Mouse (Mus musculus): ENCODE results near the gene Plxnb3. TPM values are rescaled to one million over a fixed set of nuclear protein-coding genes. Genes with fewer than 3 reads are reported as not detected.

The Plxnb3 gene
- polyA plus RNA-seq, 1 experiment from 2014 or later: 0.21 TPM

GRCm38 (mm10) chrX:73786364-73787224 is 29.7 kb downstream of the Plxnb3 start, which contains the start of the genes Idh3g and Ssr4:
Gene Idh3g, minus strand, starts transcription at chrX:73786897.
Gene Ssr4, plus strand, starts transcription at chrX:73787028.
- H3K27ac ChIP-seq: peak within 1 kb of the TSS; percentile 90
- no peaks in the 10 kb centered on the region for H3K9me3 ChIP-seq
- peaks cover 25% of the 10 kb centered on the region; the same call in 1 of the 2 replicates for H3K36me3 ChIP-seq
- H3K4me2 ChIP-seq: peak within 1 kb of the TSS; percentile 60
- peak; percentile 96 for ATAC-seq (ENCODE audit: insufficient number of reproducible peaks, insufficient read depth, low FRiP score, low TSS enrichment, low read depth)
- peak within 1 kb of the TSS; percentile 68 for H3K9ac ChIP-seq (replicated peaks)
- peaks cover 26% of the 10 kb centered on the region for H3K27me3 ChIP-seq
- WGBS: 20% methylated on average over 52 of the region's 52 CpGs
- peak within 1 kb of the TSS; percentile 58 for H3K4me3 ChIP-seq (replicated peaks)
- peaks cover 7% of the 10 kb centered on the region for H3K4me1 ChIP-seq (replicated peaks)

GRCm38 (mm10) chrX:73787225-73787558 is 30.3 kb downstream of the Plxnb3 start:
- 23% methylated on average over 21 of the region's 22 CpGs for WGBS
- peak overlapping the region; percentile 58 for H3K4me3 ChIP-seq (replicated peaks)
- H3K9ac ChIP-seq (replicated peaks): peak overlapping the region; percentile 68
- H3K27ac ChIP-seq: peak overlapping the region; percentile 67; the same call in 1 of the 2 replicates
- peak; percentile 4; the same call in 1 of the 2 replicates for ATAC-seq (ENCODE audit: insufficient number of reproducible peaks, insufficient read depth, low FRiP score, low TSS enrichment, low read depth)
- peaks cover 7% of the 10 kb centered on the region for H3K4me1 ChIP-seq (replicated peaks)
- peak overlapping the region; percentile 60 for H3K4me2 ChIP-seq
- peaks cover 26% of the 10 kb centered on the region for H3K27me3 ChIP-seq
- no peaks in the 10 kb centered on the region for H3K9me3 ChIP-seq
- peaks cover 19% of the 10 kb centered on the region; the same call in 1 of the 2 replicates for H3K36me3 ChIP-seq

GRCm38 (mm10) chrX:73788501-73788900 is 31.6 kb downstream of the Plxnb3 start:
- ATAC-seq (ENCODE audit: insufficient number of reproducible peaks, insufficient read depth, low FRiP score, low TSS enrichment, low read depth): no peak
- Histone ChIP-seq H3K36me3 (peaks cover 19% of the 10 kb centered on the region; the same call in 1 of the 2 replicates), H3K27ac (no peak overlapping the region), H3K4me3 (replicated peaks) (no peak overlapping the region), H3K4me1 (replicated peaks) (peaks cover 7% of the 10 kb centered on the region), H3K27me3 (peaks cover 30% of the 10 kb centered on the region), H3K4me2 (peak overlapping the region; percentile 60), H3K9me3 (no peaks in the 10 kb centered on the region), H3K9ac (replicated peaks) (no peak overlapping the region)
- WGBS: 85% methylated on average over 1 of the region's 1 CpGs

GRCm38 (mm10) chrX:73793039-73793438 is 36.1 kb downstream of the Plxnb3 start:
- Histone ChIP-seq H3K4me2 (no peak overlapping the region), H3K27ac (no peak overlapping the region), H3K4me3 (replicated peaks) (no peak overlapping the region), H3K36me3 (peaks cover 30% of the 10 kb centered on the region), H3K4me1 (replicated peaks) (no peaks in the 10 kb centered on the region; the same call in 1 of the 2 replicates), H3K27me3 (peaks cover 20% of the 10 kb centered on the region; the same call in 1 of the 2 replicates), H3K9ac (replicated peaks) (no peak overlapping the region), H3K9me3 (no peaks in the 10 kb centered on the region)
- ATAC-seq (ENCODE audit: insufficient number of reproducible peaks, insufficient read depth, low FRiP score, low TSS enrichment, low read depth): no peak

DNA sequence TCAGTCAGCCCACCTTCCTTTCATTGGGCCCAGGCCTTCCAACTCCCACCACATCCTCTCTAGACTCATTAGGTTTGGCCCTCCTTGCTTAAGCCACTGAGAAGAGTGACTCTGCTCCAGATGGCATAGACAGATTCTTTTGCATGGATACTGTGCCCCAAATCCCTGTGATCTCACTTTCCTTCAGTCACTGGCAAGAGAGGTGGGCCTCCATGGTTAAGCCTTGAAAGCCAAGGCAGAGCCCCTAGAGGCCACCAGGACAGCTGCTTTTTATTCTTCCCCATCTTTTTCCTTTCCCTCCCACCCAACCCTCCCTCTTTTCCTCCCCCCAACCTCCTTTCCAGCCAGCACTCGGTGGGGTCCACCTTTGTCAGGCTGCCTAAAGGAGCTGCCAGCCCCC is 36.6 kb downstream of the Plxnb3 start:
- no peak overlapping the region for H3K4me3 ChIP-seq (replicated peaks)
- 38% methylated on average over 1 of the region's 1 CpGs for WGBS
- no peaks in the 10 kb centered on the region for H3K4me1 ChIP-seq (replicated peaks)
- no peak overlapping the region for H3K4me2 ChIP-seq
- peaks cover 30% of the 10 kb centered on the region for H3K36me3 ChIP-seq
- peaks cover 19% of the 10 kb centered on the region; the same call in 1 of the 2 replicates for H3K27me3 ChIP-seq
- H3K9me3 ChIP-seq: no peaks in the 10 kb centered on the region
- H3K27ac ChIP-seq: no peak overlapping the region
- ATAC-seq (ENCODE audit: insufficient number of reproducible peaks, insufficient read depth, low FRiP score, low TSS enrichment, low read depth): no peak
- H3K9ac ChIP-seq (replicated peaks): no peak overlapping the region

DNA sequence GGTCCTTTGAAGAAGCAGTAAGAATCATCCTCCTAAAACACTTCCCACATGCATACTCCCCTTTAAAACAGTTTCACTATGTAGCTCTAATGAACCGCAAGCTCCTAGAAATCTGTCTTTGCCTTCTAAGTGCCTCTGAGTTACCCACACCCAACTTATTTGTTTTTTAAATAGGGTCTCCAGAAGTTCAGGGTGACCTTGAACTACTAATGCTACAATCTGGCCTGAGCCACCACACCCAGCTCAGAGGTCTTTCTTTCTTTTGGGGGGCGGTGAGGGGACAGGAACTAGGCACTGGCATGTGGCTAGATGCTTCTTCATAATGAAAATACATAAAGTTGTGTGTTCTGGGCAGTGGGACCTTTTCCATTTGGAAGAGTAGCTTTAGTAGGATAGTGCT is 40.6 kb downstream of the Plxnb3 start:
- no peak for ATAC-seq (ENCODE audit: insufficient number of reproducible peaks, insufficient read depth, low FRiP score, low TSS enrichment, low read depth)
- Histone ChIP-seq H3K4me3 (replicated peaks) (no peak overlapping the region), H3K4me1 (replicated peaks) (no peaks in the 10 kb centered on the region), H3K9ac (replicated peaks) (no peak overlapping the region), H3K36me3 (peaks cover 11% of the 10 kb centered on the region), H3K9me3 (no peaks in the 10 kb centered on the region), H3K4me2 (no peak overlapping the region), H3K27me3 (peaks cover 21% of the 10 kb centered on the region; the same call in 1 of the 2 replicates), H3K27ac (no peak overlapping the region)
- 89% methylated on average over 2 of the region's 2 CpGs for WGBS

DNA sequence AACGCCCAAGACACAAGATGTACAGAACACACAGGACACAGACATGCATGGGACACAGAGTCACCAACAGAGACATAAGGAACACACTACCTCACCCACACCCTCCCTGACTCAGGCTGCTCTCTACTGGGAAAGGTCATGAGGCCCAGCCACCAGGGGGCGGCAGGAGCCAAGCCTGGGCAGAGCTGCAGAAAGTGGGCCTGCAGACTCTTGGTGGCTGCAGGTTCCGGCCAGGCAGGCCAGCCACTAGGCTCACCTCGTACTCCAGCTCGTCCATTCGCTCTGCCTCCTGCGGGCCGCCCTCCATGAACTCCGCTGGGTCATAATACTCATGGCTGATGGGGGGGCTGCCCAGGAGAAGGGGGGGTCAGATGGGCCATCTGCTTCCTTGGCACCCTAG is 41.6 kb downstream of the Plxnb3 start:
- no peak overlapping the region for H3K27ac ChIP-seq
- H3K4me3 ChIP-seq (replicated peaks): no peak overlapping the region
- 29% methylated on average over 9 of the region's 9 CpGs for WGBS
- H3K4me2 ChIP-seq: no peak overlapping the region
- peak; percentile 81; the same call in 1 of the 2 replicates for ATAC-seq (ENCODE audit: insufficient number of reproducible peaks, insufficient read depth, low FRiP score, low TSS enrichment, low read depth)
- peaks cover 11% of the 10 kb centered on the region for H3K36me3 ChIP-seq
- H3K9ac ChIP-seq (replicated peaks): no peak overlapping the region
- H3K27me3 ChIP-seq: peaks cover 17% of the 10 kb centered on the region; the same call in 1 of the 2 replicates
- no peaks in the 10 kb centered on the region for H3K9me3 ChIP-seq
- H3K4me1 ChIP-seq (replicated peaks): no peaks in the 10 kb centered on the region

DNA sequence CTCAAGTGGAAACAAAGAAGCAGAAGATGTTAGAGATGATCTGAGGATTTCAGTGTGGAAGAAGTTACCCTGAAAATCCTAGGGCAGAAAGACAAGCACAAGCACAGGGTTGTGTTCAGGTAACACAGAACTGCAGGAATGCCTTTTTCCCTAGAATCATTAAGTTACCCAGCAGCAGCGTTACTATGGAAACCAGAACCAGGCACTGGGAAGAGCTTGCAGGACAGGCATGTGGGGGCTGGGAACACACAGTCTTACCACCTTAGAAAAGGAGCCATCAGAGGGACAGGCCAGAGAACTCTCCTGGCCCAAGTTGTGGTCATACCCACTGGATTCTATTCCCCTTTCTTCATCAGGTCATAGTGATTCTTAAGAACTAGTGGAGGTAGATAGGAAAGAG is 48.9 kb downstream of the Plxnb3 start:
- H3K4me2 ChIP-seq: no peak overlapping the region
- no peaks in the 10 kb centered on the region for H3K36me3 ChIP-seq
- no peak overlapping the region for H3K27ac ChIP-seq
- H3K9me3 ChIP-seq: no peaks in the 10 kb centered on the region
- 0 out of 2 replicates have a peak, but pooled peaks have one; percentile 31 for ATAC-seq (ENCODE audit: insufficient number of reproducible peaks, insufficient read depth, low FRiP score, low TSS enrichment, low read depth)
- 56% methylated on average over 1 of the region's 1 CpGs for WGBS
- H3K9ac ChIP-seq (replicated peaks): no peak overlapping the region
- H3K4me1 ChIP-seq (replicated peaks): peaks cover 5% of the 10 kb centered on the region; the same call in 1 of the 2 replicates
- no peaks in the 10 kb centered on the region for H3K27me3 ChIP-seq
- no peak overlapping the region for H3K4me3 ChIP-seq (replicated peaks)

DNA sequence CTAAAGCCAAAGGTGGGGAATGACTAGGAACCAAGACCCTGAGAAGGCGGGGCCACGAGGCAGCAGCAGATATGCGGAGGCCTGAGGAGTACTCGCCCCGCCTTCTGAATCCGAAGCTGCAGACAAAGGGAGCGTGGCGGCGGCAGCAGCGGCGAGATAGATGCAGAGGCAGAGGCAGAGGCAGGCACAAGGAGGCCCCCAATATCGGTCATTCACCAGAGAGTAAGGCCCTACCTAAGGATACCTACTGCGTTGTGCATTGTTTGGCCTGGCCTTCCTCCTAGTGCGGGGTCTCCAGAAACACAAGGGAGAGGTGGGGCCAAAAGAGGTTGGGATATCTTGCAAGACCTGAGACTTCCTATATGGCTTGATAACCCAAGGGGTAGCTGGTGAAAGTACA is 58.2 kb downstream of the Plxnb3 start:
- peak overlapping the region; percentile 57 for H3K9ac ChIP-seq (replicated peaks)
- no peak overlapping the region for H3K27ac ChIP-seq
- ATAC-seq (ENCODE audit: insufficient number of reproducible peaks, insufficient read depth, low FRiP score, low TSS enrichment, low read depth): no peak

GRCm38 (mm10) chrX:73816596-73817314 is 59.9 kb downstream of the Plxnb3 start:
- no peak overlapping the region for H3K4me3 ChIP-seq (replicated peaks)
- WGBS: 63% methylated on average over 3 of the region's 3 CpGs
- no peak for ATAC-seq (ENCODE audit: insufficient number of reproducible peaks, insufficient read depth, low FRiP score, low TSS enrichment, low read depth)
- H3K9ac ChIP-seq (replicated peaks): no peak overlapping the region
- no peaks in the 10 kb centered on the region for H3K36me3 ChIP-seq
- H3K9me3 ChIP-seq: no peaks in the 10 kb centered on the region
- no peaks in the 10 kb centered on the region for H3K4me1 ChIP-seq (replicated peaks)
- peaks cover 13% of the 10 kb centered on the region; the same call in 1 of the 2 replicates for H3K27me3 ChIP-seq
- no peak overlapping the region for H3K4me2 ChIP-seq
- H3K27ac ChIP-seq: no peak overlapping the region

More for the DNA sequence above, 58.2 kb downstream of the Plxnb3 start:
- H3K4me2 ChIP-seq: peak overlapping the region; percentile 47
- no peaks in the 10 kb centered on the region for H3K36me3 ChIP-seq
- no peaks in the 10 kb centered on the region for H3K4me1 ChIP-seq (replicated peaks)
- peaks cover 13% of the 10 kb centered on the region; the same call in 1 of the 2 replicates for H3K27me3 ChIP-seq
- H3K9me3 ChIP-seq: no peaks in the 10 kb centered on the region
- WGBS: 13% methylated on average over 14 of the region's 14 CpGs
- peak overlapping the region; percentile 34 for H3K4me3 ChIP-seq (replicated peaks)

All from limb, embryonic 12.5 days (tissue).